Mouse (Mus musculus) bone marrow, adult 2 months (tissue): ENCODE measurements around the gene Acap2. TPM values are rescaled to one million over a fixed set of nuclear protein-coding genes. Genes with fewer than 3 reads are reported as not detected.

Source experiments
- H3K27ac ChIP-seq: fragments of 200-500 bp; 2 replicates; pipeline ENCODE4 v1.5.1; 2012; ENCODE audit warnings: low read depth, mild to moderate bottlenecking, control low read depth, inconsistent platforms, low read length; ENCODE audit not compliant: control insufficient read depth, poor library complexity, insufficient read depth
- H3K4me1 ChIP-seq: fragments of 200-500 bp; 2 replicates; pipeline ENCODE4 v1.6.1; 2011; ENCODE audit warnings: low read length; ENCODE audit not compliant: control insufficient read depth, insufficient read depth
- H3K4me3 ChIP-seq: fragments of 200-500 bp; replicated peaks from 2 replicates; pipeline ENCODE3; 2011; ENCODE audit warnings: mild to moderate bottlenecking, low read depth, low read length, control low read depth; ENCODE audit not compliant: control insufficient read depth
- CTCF ChIP-seq: fragments of 200-500 bp; IDR thresholded peaks from 2 replicates; pipeline ENCODE4 v1.5.1; 2011; ENCODE audit warnings: low read length, control low read depth; ENCODE audit not compliant: control insufficient read depth, insufficient read depth
- POLR2A ChIP-seq: fragments of 200-500 bp; IDR thresholded peaks from 2 replicates; pipeline ENCODE4 v1.6.1; 2011; ENCODE audit warnings: low read depth, mild to moderate bottlenecking, control low read depth, low read length, borderline replicate concordance; ENCODE audit not compliant: control insufficient read depth
- WGBS: fragments of 180-500 bp; shearing (Covaris S2); methylation state at CpG from one replicate; pipeline ENCODE4 v1.1.7; 2018; 5-methylcytosine and 5-hydroxymethylcytosine counted together
- polyA plus RNA-seq: library from polyadenylated mRNA; stranded (reverse); fragments of >200 nt; gene quantifications from 2 replicates; pipeline ENCODE4 v1.2.4, GENCODE M21; 2011; ENCODE audit warnings: low replicate concordance; ENCODE audit not compliant: missing spikeins, insufficient read depth, insufficient read length

Gene Acap2
- polyA plus RNA-seq, 1 experiment: 13.5 TPM

DNA sequence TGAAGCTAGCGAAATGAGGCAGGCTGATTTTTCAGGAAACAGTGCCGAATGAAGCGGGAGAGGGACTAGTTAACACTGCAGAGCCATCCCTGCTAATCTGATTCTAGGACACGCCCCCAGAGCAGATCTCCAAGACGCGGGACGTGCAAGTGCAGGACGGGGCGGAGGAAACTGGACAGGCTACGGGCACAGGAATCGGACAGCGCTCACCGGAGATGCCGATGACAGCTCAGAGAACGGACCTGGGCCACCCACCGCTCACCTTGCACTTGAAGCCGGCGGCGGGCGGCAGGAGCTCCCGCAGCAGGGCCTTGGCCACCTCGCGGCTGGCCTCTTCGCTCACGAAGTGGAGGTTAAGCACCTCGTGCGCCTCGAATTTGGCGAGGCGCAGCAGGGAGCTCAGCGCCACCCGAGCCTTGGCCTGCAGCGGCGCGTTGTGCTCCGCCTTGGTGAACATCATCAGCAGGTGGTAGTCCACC, 120.4 kb downstream of the Acap2 start:
- WGBS: under 1% methylated on average over 36 of the region's 36 CpGs
- peak overlapping the region; percentile 69 for H3K4me3 ChIP-seq
- H3K4me1 ChIP-seq: no peaks in the 10 kb centered on the region; the same call in 1 of the 2 replicates
- peak overlapping the region; percentile 69 for H3K27ac ChIP-seq
- TF ChIP-seq POLR2A (no peak), CTCF (no peak)

GRCm38 (mm10) chr16:31077396-31077795, 123.6 kb downstream of the Acap2 start:
- no peak overlapping the region for H3K4me3 ChIP-seq
- WGBS: 88% methylated on average over 5 of the region's 5 CpGs
- H3K27ac ChIP-seq: no peak overlapping the region
- no peaks in the 10 kb centered on the region; the same call in 1 of the 2 replicates for H3K4me1 ChIP-seq
- TF ChIP-seq POLR2A (no peak), CTCF (no peak)

DNA sequence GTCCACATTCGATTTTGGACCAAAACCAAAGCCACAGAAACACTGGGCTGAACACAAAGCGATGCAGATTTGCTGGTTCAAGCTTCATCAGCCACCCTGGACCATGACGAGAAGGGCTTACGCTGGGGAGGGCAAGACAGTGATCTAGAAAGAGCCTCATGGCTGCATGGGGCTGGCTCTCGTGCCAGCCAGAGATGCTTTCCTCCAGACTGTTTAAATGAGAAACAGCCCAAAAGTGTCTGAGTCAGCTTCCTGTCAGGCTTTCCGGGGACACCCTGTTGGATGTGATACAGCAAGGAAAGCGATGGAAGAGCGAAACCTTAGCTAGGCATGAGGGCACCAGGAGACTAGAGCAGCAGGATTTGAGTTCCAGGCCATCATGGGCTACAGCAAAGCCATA, 124.6 kb downstream of the Acap2 start:
- TF ChIP-seq POLR2A (no peak), CTCF (no peak)
- Histone ChIP-seq H3K27ac (no peak overlapping the region), H3K4me1 (no peaks in the 10 kb centered on the region; the same call in 1 of the 2 replicates), H3K4me3 (no peak overlapping the region)
- WGBS: 29% methylated on average over 8 of the region's 8 CpGs

- H3K4me3 ChIP-seq: no peak overlapping the region
- H3K4me1 ChIP-seq: peaks cover 4% of the 10 kb centered on the region
- H3K27ac ChIP-seq: no peak overlapping the region
- WGBS: 24% methylated on average over 3 of the region's 3 CpGs
- TF ChIP-seq CTCF (no peak), POLR2A (no peak)
These were observed 126.6 kb downstream of the Acap2 start for GRCm38 (mm10) chr16:31074324-31074908.

GRCm38 (mm10) chr16:31071731-31072130, 129.3 kb downstream of the Acap2 start:
- 83% methylated on average over 6 of the region's 6 CpGs for WGBS
- H3K27ac ChIP-seq: no peak overlapping the region
- peaks cover 8% of the 10 kb centered on the region for H3K4me1 ChIP-seq
- no peak overlapping the region for H3K4me3 ChIP-seq
- no peak for TF ChIP-seq CTCF
- no peak for TF ChIP-seq POLR2A

DNA sequence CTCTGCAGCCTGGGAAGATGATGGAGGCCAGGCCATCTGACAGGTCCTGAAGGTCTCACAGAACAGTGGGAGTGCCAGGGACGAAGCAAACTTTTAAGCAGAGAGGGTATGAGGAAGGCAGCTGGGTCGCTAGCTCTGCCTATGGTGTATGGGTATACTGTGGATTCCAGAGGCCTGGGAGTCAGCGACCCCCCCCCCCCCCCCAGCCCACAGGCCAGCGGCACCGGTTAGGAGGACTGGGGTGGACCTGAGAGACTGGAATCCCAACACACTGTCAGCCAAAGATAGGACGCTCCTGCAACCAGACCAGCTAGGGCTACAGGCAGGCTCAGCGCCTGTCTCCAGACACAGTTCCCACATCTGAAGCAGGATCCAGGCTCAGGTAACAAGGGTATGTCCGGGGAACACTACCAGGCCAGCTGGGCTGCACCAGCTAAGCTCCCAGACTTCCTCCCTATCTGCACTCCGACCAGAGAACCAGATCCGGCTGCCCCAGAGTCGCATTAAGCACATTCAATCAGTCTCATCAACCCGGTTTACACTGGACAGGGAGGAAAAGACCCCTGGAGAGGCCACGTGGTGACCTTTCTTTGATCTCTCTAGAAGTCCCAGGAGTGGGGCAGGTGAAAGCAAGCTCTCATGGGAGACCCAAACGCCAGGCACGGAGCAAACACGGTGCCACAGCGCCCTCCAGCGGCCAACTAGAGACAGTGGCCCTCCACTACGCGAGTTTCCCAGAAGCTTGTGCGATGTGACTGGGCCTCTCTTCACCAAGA, 130.5 kb downstream of the Acap2 start:
- 14% methylated on average over 21 of the region's 21 CpGs for WGBS
- TF ChIP-seq POLR2A (peak; percentile 34; the same call in 1 of the 2 replicates), CTCF (peak; percentile 93)
- H3K4me3 ChIP-seq: no peak overlapping the region
- H3K4me1 ChIP-seq: peaks cover 13% of the 10 kb centered on the region
- H3K27ac ChIP-seq: no peak overlapping the region

- Histone ChIP-seq H3K4me3 (no peak overlapping the region), H3K4me1 (peaks cover 16% of the 10 kb centered on the region), H3K27ac (peak overlapping the region; percentile 8; the same call in 1 of the 2 replicates)
- TF ChIP-seq CTCF (no peak), POLR2A (no peak)
- 48% methylated on average over 14 of the region's 14 CpGs for WGBS
These were observed 131.6 kb downstream of the Acap2 start for GRCm38 (mm10) chr16:31069211-31070166.
